Mouse (Mus musculus) lung, embryonic 15.5 days (tissue): Measurements from ENCODE around the gene Abl1. TPM values are rescaled to one million over a fixed set of nuclear protein-coding genes. Genes with fewer than 3 reads are reported as not detected.
A peak's percentile ranks its signal among the peaks of the same experiment; 100 is the strongest.

Source experiments
- ATAC-seq: fragments of 200-750 bp; cut with Nextera tagmentation; 2 replicates; pipeline ENCODE4 v1.8.0; 2017; ENCODE audit warnings: moderate number of reproducible peaks, borderline replicate concordance; ENCODE audit not compliant: low FRiP score, low TSS enrichment; ENCODE audit errors: extremely low read depth
- H3K27ac ChIP-seq: fragments of 300-500 bp; sonication (generic); 2 replicates; pipeline ENCODE4 v1.5.1; 2015; ENCODE audit warnings: moderate library complexity, mild to moderate bottlenecking, inconsistent platforms
- H3K27me3 ChIP-seq: fragments of 300-500 bp; sonication (generic); 2 replicates; pipeline ENCODE4 v1.6.1; 2015; ENCODE audit warnings: inconsistent platforms
- H3K36me3 ChIP-seq: fragments of 300-500 bp; sonication (generic); 2 replicates; pipeline ENCODE4 v1.6.1; 2015; ENCODE audit warnings: inconsistent platforms
- H3K4me1 ChIP-seq: fragments of 300-500 bp; sonication (generic); 2 replicates; pipeline ENCODE4 v1.6.1; 2015; ENCODE audit warnings: inconsistent platforms
- H3K4me2 ChIP-seq: fragments of 300-500 bp; sonication (generic); 2 replicates; pipeline ENCODE4 v1.6.1; 2015; ENCODE audit warnings: inconsistent platforms, mild to moderate bottlenecking, moderate library complexity
- H3K4me3 ChIP-seq: fragments of 300-500 bp; sonication (generic); 2 replicates; pipeline ENCODE4 v1.5.1; 2015; ENCODE audit warnings: mild to moderate bottlenecking, inconsistent platforms
- H3K9ac ChIP-seq: fragments of 300-500 bp; sonication (generic); 2 replicates; pipeline ENCODE4 v1.6.1; 2015; ENCODE audit warnings: inconsistent platforms
- H3K9me3 ChIP-seq: fragments of 300-500 bp; sonication (generic); 2 replicates; pipeline ENCODE4 v1.6.1; 2016; ENCODE audit warnings: inconsistent platforms
- WGBS: fragments of 180-500 bp; shearing (Covaris S2); methylation state at CpG from one replicate; pipeline ENCODE4 v1.1.7; 2015; 5-methylcytosine and 5-hydroxymethylcytosine counted together
- polyA plus RNA-seq: library from polyadenylated mRNA; unstranded; fragments of >200 nt; fragmentation: Nextera tagmentation; extraction: Ambion mirVana; gene quantifications from 2 replicates; pipeline ENCODE4 v1.2.1, GENCODE M21; 2015

The Abl1 gene
- polyA plus RNA-seq, 1 experiment from 2014 or later = 38.1 TPM

GRCm38 (mm10) chr2:31727576-31728277 is 39.6 kb downstream of the Abl1 start:
- peaks cover 9% of the 10 kb centered on the region for H3K4me1 ChIP-seq
- no peak overlapping the region for H3K4me2 ChIP-seq
- 0 out of 2 replicates have a peak overlapping the region, but pooled peaks have one; percentile 26 for H3K27ac ChIP-seq
- H3K9ac ChIP-seq = no peak overlapping the region
- no peaks in the 10 kb centered on the region for H3K36me3 ChIP-seq
- 79% methylated on average over 9 of the region's 9 CpGs for WGBS
- H3K4me3 ChIP-seq = no peak overlapping the region
- no peak for ATAC-seq
- H3K27me3 ChIP-seq = no peaks in the 10 kb centered on the region
- no peaks in the 10 kb centered on the region for H3K9me3 ChIP-seq

GRCm38 (mm10) chr2:31730640-31731039 is 42.5 kb downstream of the Abl1 start:
- Histone ChIP-seq H3K9me3 (no peaks in the 10 kb centered on the region), H3K4me2 (no peak overlapping the region), H3K27ac (no peak overlapping the region), H3K36me3 (no peaks in the 10 kb centered on the region), H3K4me3 (no peak overlapping the region), H3K27me3 (no peaks in the 10 kb centered on the region), H3K9ac (no peak overlapping the region), H3K4me1 (peaks cover 11% of the 10 kb centered on the region)
- ATAC-seq = no peak
- WGBS = 67% methylated on average over 5 of the region's 5 CpGs

GRCm38 (mm10) chr2:31732497-31732896 is 44.3 kb downstream of the Abl1 start:
- no peak overlapping the region for H3K4me3 ChIP-seq
- no peaks in the 10 kb centered on the region for H3K9me3 ChIP-seq
- 71% methylated on average over 3 of the region's 3 CpGs for WGBS
- H3K4me1 ChIP-seq = peaks cover 4% of the 10 kb centered on the region; the same call in 1 of the 2 replicates
- no peak overlapping the region for H3K27ac ChIP-seq
- H3K36me3 ChIP-seq = no peaks in the 10 kb centered on the region
- H3K4me2 ChIP-seq = no peak overlapping the region
- no peak for ATAC-seq
- no peak overlapping the region for H3K9ac ChIP-seq
- no peaks in the 10 kb centered on the region for H3K27me3 ChIP-seq

GRCm38 (mm10) chr2:31733558-31733957 is 45.4 kb downstream of the Abl1 start:
- H3K27me3 ChIP-seq = no peaks in the 10 kb centered on the region
- no peak overlapping the region for H3K9ac ChIP-seq
- H3K27ac ChIP-seq = no peak overlapping the region
- WGBS = 51% methylated on average over 5 of the region's 5 CpGs
- no peak overlapping the region for H3K4me2 ChIP-seq
- no peak for ATAC-seq
- H3K4me1 ChIP-seq = peaks cover 3% of the 10 kb centered on the region; the same call in 1 of the 2 replicates
- no peak overlapping the region for H3K4me3 ChIP-seq
- no peaks in the 10 kb centered on the region for H3K9me3 ChIP-seq
- H3K36me3 ChIP-seq = no peaks in the 10 kb centered on the region

- Histone ChIP-seq H3K27ac (no peak overlapping the region), H3K4me2 (no peak overlapping the region), H3K27me3 (no peaks in the 10 kb centered on the region), H3K4me1 (peaks cover 13% of the 10 kb centered on the region), H3K4me3 (no peak overlapping the region), H3K9me3 (no peaks in the 10 kb centered on the region), H3K9ac (no peak overlapping the region), H3K36me3 (no peaks in the 10 kb centered on the region)
- ATAC-seq = no peak
- WGBS = 36% methylated on average over 3 of the region's 3 CpGs
Measured at GRCm38 (mm10) chr2:31739041-31739440, 50.9 kb downstream of the Abl1 start.

- H3K4me3 ChIP-seq = no peak overlapping the region
- H3K27me3 ChIP-seq = no peaks in the 10 kb centered on the region
- peaks cover 32% of the 10 kb centered on the region for H3K4me1 ChIP-seq
- H3K9ac ChIP-seq = no peak overlapping the region
- 62% methylated on average over 1 of the region's 1 CpGs for WGBS
- no peak overlapping the region for H3K27ac ChIP-seq
- H3K4me2 ChIP-seq = no peak overlapping the region
- H3K36me3 ChIP-seq = no peaks in the 10 kb centered on the region
- no peaks in the 10 kb centered on the region for H3K9me3 ChIP-seq
- no peak for ATAC-seq
Measured at GRCm38 (mm10) chr2:31741728-31742127, 53.6 kb downstream of the Abl1 start.

GRCm38 (mm10) chr2:31742134-31742533 is 54.0 kb downstream of the Abl1 start:
- Histone ChIP-seq H3K9ac (no peak overlapping the region), H3K9me3 (no peaks in the 10 kb centered on the region), H3K4me1 (peaks cover 34% of the 10 kb centered on the region), H3K4me2 (no peak overlapping the region), H3K4me3 (no peak overlapping the region), H3K27ac (no peak overlapping the region), H3K36me3 (no peaks in the 10 kb centered on the region), H3K27me3 (no peaks in the 10 kb centered on the region)
- WGBS = 26% methylated on average over 7 of the region's 7 CpGs
- no peak for ATAC-seq

- Histone ChIP-seq H3K9ac (no peak overlapping the region), H3K9me3 (no peaks in the 10 kb centered on the region), H3K4me2 (no peak overlapping the region), H3K4me3 (no peak overlapping the region), H3K27ac (no peak overlapping the region), H3K27me3 (no peaks in the 10 kb centered on the region), H3K36me3 (no peaks in the 10 kb centered on the region), H3K4me1 (peaks cover 49% of the 10 kb centered on the region)
- no peak for ATAC-seq
Measured at GRCm38 (mm10) chr2:31745741-31746243, 57.6 kb downstream of the Abl1 start.

- H3K27me3 ChIP-seq = no peaks in the 10 kb centered on the region
- 36% methylated on average over 4 of the region's 4 CpGs for WGBS
- ATAC-seq = no peak
- H3K36me3 ChIP-seq = no peaks in the 10 kb centered on the region
- H3K27ac ChIP-seq = no peak overlapping the region
- no peak overlapping the region for H3K9ac ChIP-seq
- no peak overlapping the region for H3K4me3 ChIP-seq
- H3K9me3 ChIP-seq = no peaks in the 10 kb centered on the region
- H3K4me2 ChIP-seq = no peak overlapping the region
- H3K4me1 ChIP-seq = peaks cover 47% of the 10 kb centered on the region
Measured at GRCm38 (mm10) chr2:31746835-31747234, 58.7 kb downstream of the Abl1 start.

GRCm38 (mm10) chr2:31749046-31749709 is 61.0 kb downstream of the Abl1 start:
- H3K27me3 ChIP-seq = no peaks in the 10 kb centered on the region
- 14% methylated on average over 10 of the region's 10 CpGs for WGBS
- peak overlapping the region; percentile 8 for H3K4me3 ChIP-seq
- no peaks in the 10 kb centered on the region for H3K36me3 ChIP-seq
- H3K4me1 ChIP-seq = peaks cover 43% of the 10 kb centered on the region
- no peaks in the 10 kb centered on the region for H3K9me3 ChIP-seq
- peak overlapping the region; percentile 81 for H3K27ac ChIP-seq
- ATAC-seq = peak; percentile 96
- 0 out of 2 replicates have a peak overlapping the region, but pooled peaks have one; percentile 1 for H3K9ac ChIP-seq
- peak overlapping the region; percentile 51 for H3K4me2 ChIP-seq

GRCm38 (mm10) chr2:31750133-31750532 is 62.0 kb downstream of the Abl1 start:
- H3K9ac ChIP-seq = no peak overlapping the region
- H3K4me1 ChIP-seq = peaks cover 36% of the 10 kb centered on the region
- no peaks in the 10 kb centered on the region for H3K27me3 ChIP-seq
- H3K27ac ChIP-seq = 0 out of 2 replicates have a peak overlapping the region, but pooled peaks have one; percentile 81
- no peaks in the 10 kb centered on the region for H3K9me3 ChIP-seq
- no peak overlapping the region for H3K4me2 ChIP-seq
- WGBS = 61% methylated on average over 5 of the region's 5 CpGs
- H3K4me3 ChIP-seq = no peak overlapping the region
- no peaks in the 10 kb centered on the region for H3K36me3 ChIP-seq
- no peak for ATAC-seq

- Histone ChIP-seq H3K9me3 (no peaks in the 10 kb centered on the region), H3K4me1 (peaks cover 23% of the 10 kb centered on the region), H3K4me2 (no peak overlapping the region), H3K4me3 (no peak overlapping the region), H3K27me3 (no peaks in the 10 kb centered on the region), H3K27ac (peak overlapping the region; percentile 8; the same call in 1 of the 2 replicates), H3K36me3 (no peaks in the 10 kb centered on the region), H3K9ac (no peak overlapping the region)
- ATAC-seq = peak; percentile 36; the same call in 1 of the 2 replicates
Measured at GRCm38 (mm10) chr2:31757472-31757871, 69.3 kb downstream of the Abl1 start.
